Mouse (Mus musculus) hematopoietic stem cell, adult 5-6 weeks (primary cell): ENCODE results near the gene Phf12. TPM values are rescaled to one million over a fixed set of nuclear protein-coding genes. Genes with fewer than 3 reads are reported as not detected.

Experiments
- ATAC-seq, 2 experiments: fragments of 125-278 bp in 1 of 2; replicated peaks in 1 of 2; 2 replicates each; pipeline ENCODE4 v1.8.0; 2016 to 2017; ENCODE audit warnings: inconsistent platforms in 2 of 2, mild to moderate bottlenecking in 2 of 2, moderate number of reproducible peaks in 2 of 2, low read depth in 1 of 2, moderate TSS enrichment in 1 of 2; ENCODE audit not compliant: low FRiP score in 2 of 2, poor library complexity in 2 of 2, severe bottlenecking in 2 of 2, insufficient read depth in 1 of 2, low TSS enrichment in 1 of 2
- total RNA-seq: library from RNA; stranded (forward); fragments of 172-1452, 232-1000 nt; gene quantifications from 2 replicates; pipeline ENCODE4 v1.2.3, GENCODE M21; 2017

Phf12 gene
- total RNA-seq, 1 experiment from 2014 or later, result 24.6 TPM

- ATAC-seq, result no peak
These were observed 17.2 kb upstream of the Phf12 start for GRCm38 (mm10) chr11:77965101-77966036.

DNA sequence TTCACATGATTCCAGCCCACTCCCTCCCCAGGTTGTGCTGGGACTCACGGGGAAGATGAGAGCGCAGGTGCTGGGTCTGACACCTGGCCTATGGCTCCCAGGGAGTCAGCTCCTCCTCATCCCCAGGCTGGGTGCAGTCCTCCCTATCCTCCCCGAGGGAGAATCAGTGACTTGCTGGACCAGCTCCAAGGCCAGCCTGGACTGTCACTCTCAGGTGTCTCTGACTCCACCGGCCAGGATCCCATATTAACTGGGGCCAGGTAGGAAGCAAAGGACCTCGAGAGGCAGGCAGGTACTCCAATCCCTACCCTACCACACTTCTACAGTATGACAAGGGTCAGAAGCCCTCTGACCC lies 16.5 kb upstream of the Phf12 start:
- no peak for ATAC-seq

- ATAC-seq, result peak; percentile 46 to 49; a peak in 2 of 4 replicates
These were observed 15.4 kb upstream of the Phf12 start for GRCm38 (mm10) chr11:77967114-77967513.

DNA sequence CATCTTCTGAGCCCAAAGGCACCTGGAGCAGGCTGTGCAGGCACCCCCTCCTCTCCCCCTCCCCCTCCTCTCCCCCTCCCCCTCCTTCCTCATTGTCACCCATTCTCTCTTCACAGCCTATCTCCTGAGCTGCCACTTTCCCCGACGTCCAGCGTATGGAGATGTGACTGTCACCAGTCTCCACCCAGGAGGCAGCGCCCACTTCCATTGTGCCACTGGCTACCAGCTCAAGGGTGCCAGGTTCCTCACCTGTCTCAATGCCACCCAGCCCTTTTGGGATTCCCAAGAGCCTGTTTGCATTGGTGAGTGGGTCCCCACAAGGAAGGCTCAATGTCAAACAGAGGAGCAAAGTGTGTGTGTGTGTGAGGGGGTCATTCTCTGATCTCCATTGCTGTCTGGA lies 13.8 kb upstream of the Phf12 start:
- no peak for ATAC-seq

- ATAC-seq, result no peak
These were observed 11.8 kb upstream of the Phf12 start for GRCm38 (mm10) chr11:77970718-77971117.

DNA sequence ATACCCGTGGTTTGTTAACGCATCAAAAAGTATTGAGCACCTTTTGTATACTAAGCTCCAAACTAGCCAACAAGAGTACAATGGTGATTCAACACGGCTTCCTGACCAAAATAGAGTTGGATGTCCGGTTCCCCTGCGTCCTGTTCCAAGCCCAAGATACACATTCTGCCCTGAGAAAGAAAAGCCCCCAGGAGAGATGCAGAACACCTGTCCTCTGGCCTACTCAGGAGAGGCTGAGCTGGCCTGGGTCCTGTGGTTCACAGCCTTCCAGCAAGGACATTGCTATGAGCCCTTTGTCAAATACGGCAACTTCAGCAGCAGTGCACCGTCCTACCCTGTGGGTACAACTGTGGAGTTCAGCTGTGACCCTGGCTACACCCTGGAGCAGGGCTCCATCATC lies 9.0 kb upstream of the Phf12 start:
- no peak for ATAC-seq

GRCm38 (mm10) chr11:77974325-77974724 lies 8.2 kb upstream of the Phf12 start:
- no peak for ATAC-seq

- ATAC-seq, result no peak
These were observed 6.7 kb upstream of the Phf12 start for GRCm38 (mm10) chr11:77975873-77976272.

- ATAC-seq, result no peak
These were observed 4.4 kb upstream of the Phf12 start for GRCm38 (mm10) chr11:77978161-77978560.

GRCm38 (mm10) chr11:77979221-77979809 lies 3.2 kb upstream of the Phf12 start:
- ATAC-seq, result no peak

DNA sequence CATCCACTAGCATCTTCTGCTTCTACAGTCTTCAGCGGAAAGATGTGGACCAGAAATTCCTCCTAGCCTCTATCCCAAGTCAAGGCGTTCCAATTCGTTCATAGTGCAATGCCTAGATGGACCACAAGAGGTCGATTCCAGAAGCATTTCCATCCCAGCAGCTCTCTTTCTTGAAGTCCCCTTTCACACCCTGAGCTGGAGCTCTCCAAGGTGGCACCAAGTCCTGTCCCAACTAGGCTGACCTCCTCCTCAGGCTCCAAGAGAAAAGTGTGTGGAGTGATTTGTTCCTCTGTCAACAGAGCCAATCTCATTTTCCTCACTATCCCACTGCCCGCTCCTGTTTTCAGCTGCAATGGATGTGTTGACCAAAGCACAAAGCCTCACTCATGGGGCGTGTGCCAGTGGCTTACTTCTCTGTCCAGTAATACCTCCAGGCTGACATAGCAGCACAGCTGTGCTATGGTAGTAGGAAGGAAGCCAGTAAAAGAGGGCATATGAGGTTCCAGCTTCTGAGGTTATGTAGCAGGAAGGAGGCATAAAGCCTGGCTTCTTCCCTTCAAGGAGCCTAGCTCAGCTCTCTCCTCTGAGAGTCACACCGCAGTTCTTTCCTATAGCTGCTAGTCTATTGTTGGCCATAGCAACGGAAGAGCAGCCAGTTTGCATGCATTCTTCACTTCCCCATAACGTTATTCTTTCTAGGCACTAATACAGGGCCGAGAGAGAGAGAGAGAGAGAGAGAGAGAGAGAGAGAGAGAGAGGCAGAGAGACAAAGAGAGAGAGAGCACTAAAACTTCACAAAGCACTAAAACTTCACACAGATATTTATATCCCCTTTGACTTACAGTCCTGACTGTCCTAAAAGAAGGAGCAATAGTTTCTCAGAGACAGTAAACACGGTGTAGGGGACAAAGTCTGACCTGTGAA lies 2.0 kb upstream of the Phf12 start:
- ATAC-seq, result no peak

DNA sequence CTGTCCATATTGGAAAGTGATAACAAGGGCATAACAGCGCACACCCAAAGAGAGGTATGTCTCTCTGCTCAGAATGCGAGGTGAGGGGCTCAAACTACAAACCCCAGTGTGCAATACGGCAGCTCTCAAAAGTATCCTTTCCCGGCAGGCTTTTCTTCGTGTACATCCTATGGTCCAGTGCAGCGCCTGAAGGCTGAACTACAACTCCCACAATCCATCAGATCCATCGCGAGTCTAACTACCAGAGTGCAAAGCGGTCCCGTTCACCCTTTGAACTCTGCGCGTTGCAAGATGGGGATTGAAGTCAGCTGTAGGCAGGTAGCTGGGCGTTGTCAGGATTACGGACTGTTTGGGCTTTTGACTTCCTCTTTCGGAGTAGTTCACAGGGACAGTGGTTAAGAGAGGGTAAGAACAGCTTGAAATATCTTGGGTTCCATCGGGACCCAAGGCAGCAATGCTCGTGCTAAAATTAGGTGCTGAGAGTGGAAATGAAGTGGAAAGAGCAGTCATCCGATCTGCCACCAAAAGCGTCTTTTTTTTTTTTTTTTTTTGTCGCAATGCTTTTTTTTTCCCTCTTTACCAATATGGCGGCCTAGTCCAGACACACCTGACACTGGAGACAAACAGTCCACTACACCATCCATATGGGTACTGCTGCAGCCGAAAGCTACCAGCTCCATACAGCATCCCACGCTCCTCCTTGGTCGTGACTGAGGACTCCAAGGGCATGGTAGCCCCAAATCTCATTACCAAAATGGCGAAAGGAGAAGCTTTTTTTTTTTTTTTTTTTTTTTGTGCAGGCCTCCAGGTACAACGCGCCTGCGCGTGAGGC lies 729 bp upstream of the Phf12 start:
- peak; percentile 68 to 80 for ATAC-seq

- no peak for ATAC-seq
These were observed 810 bp downstream of the Phf12 start for GRCm38 (mm10) chr11:77983191-77983936.

DNA sequence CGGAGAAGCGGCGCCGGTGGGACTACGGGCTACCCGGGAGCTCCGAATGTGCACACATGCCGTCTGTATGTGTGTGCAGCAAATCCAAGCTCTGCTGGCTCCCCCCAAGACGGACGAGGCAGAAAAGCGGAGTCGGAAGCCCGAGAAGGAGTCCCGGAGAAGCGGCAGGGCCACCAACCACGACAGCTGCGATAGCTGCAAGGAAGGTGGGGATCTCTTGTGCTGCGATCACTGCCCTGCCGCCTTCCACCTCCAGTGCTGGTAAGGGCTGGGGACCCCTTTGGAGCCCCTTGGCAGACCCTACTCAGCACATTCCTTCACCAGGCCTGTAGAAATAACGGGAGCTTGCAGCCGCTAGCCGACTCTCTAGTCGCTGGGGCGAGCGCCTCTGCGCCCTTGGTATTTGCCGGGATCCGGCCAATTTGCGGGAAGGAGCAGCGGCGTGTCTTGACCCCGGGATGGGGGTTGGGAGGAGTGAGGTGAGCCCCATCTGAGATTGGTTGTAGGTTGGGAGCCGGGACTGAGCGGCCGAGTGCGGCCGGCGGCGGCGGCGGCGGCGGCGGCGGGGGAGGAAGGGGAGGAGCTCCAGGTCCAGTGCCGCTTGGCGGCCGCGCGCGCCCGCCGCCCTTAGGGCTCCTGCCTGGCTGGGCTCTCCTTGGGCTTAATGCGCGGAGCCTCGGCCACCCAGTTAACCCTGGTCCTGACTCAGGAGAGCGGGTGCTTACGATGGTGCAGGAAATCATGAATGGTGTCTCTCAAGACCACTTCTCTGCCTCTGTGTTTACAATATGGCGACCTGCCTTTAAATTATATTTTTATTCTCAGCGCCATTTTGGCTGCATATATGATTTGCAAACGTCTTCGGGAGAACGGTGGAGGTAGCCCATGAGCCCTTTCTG lies 1.6 kb downstream of the Phf12 start:
- ATAC-seq, result no peak

- ATAC-seq, result no peak
These were observed 2.3 kb downstream of the Phf12 start for GRCm38 (mm10) chr11:77984836-77985231.
